13 mouse cellular contexts compared by ENCODE assay signal in the genomic region with DNA sequence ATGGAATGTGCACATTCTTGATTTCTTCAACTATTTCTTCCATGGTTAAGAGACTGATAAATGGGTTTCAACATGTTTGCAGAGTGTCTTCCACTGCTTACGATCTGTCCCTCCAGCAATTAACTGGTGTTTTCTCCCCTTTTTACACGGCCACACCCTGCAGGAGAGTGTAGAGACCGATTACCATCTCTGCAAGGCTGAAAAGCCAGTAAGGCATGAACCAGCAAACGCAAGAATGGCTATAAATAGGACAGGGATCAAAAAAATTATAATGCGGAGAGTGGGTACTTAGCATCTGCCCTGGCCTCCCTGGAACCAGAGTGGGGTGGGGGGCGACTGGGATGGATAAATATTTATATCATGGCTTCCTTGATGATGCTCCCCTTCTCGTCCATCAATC. TPM values are rescaled to one million over a fixed set of nuclear protein-coding genes. Genes with fewer than 3 reads are reported as not detected.
DNase-seq lines count a peak whose midpoint lies in the region; ATAC-seq and TF ChIP-seq lines count a peak whose summit lies in the region.
"Had no signal": no experiment of that assay in that cellular context is flagged by ENCODE, and none has a peak within 500 bp of the region (broad histone marks: within the 10 kb centered on the region; RNA-seq: fewer than 3 reads in every experiment).

No protein-coding gene starts in this region.

- H3K36me3 ChIP-seq in heart, embryonic 15.5 days, result no peaks in the 10 kb centered on the region
- H3K36me3 ChIP-seq in MEL (ENCODE audit: control insufficient read depth in 1 of 2, insufficient read depth in 2 of 2, low read length in 2 of 2), result peaks cover 0 to 24% of the 10 kb centered on the region in 2 experiments; a peak in 2 of 4 replicates
- H3K36me3 ChIP-seq in limb, embryonic 13.5 days, result no peaks in the 10 kb centered on the region
- no peaks in the 10 kb centered on the region for H3K36me3 ChIP-seq in hindbrain, embryonic 10.5 days
- H3K36me3 ChIP-seq in midbrain, embryonic 10.5 days, result no peaks in the 10 kb centered on the region

- H3K27ac ChIP-seq in heart, embryonic 15.5 days, result peak overlapping the region; percentile 58; the same call in 1 of the 2 replicates
- H3K27ac ChIP-seq in MEL (ENCODE audit: control insufficient read depth, low read depth, low read length), result peak overlapping the region; percentile 41; the same call in 1 of the 2 replicates
- peak overlapping the region; percentile 7; the same call in 1 of the 2 replicates for H3K27ac ChIP-seq in limb, embryonic 13.5 days
- H3K27ac ChIP-seq in hindbrain, embryonic 10.5 days, result no peak overlapping the region
- H3K27ac ChIP-seq in midbrain, embryonic 10.5 days (replicated peaks), result no peak overlapping the region

- H3K27me3 ChIP-seq in heart, embryonic 15.5 days, result no peaks in the 10 kb centered on the region
- H3K27me3 ChIP-seq in MEL (ENCODE audit: control insufficient read depth in 1 of 2, insufficient read depth in 2 of 2, low read length in 2 of 2), result peaks cover 0 to under 1% of the 10 kb centered on the region in 2 experiments; a peak in 1 of 4 replicates
- no peaks in the 10 kb centered on the region for H3K27me3 ChIP-seq in limb, embryonic 13.5 days
- H3K27me3 ChIP-seq in hindbrain, embryonic 10.5 days (ENCODE audit: insufficient read depth, poor library complexity, severe bottlenecking), result no peaks in the 10 kb centered on the region
- H3K27me3 ChIP-seq in midbrain, embryonic 10.5 days (ENCODE audit: low read depth, poor library complexity, severe bottlenecking), result 0 out of 2 replicates have a peak, but pooled peaks cover 3% of the 10 kb centered on the region

- peaks cover 35% of the 10 kb centered on the region for H3K4me1 ChIP-seq in heart, embryonic 15.5 days (replicated peaks)
- H3K4me1 ChIP-seq in MEL (ENCODE audit: control insufficient read depth in 1 of 2, insufficient read depth in 2 of 2, low read length in 2 of 2), result peaks cover 8 to 26% of the 10 kb centered on the region in 2 experiments; a peak in 3 of 4 replicates
- H3K4me1 ChIP-seq in limb, embryonic 13.5 days, result peaks cover 43% of the 10 kb centered on the region
- H3K4me1 ChIP-seq in hindbrain, embryonic 10.5 days (replicated peaks), result peaks cover 14% of the 10 kb centered on the region
- peaks cover 14% of the 10 kb centered on the region for H3K4me1 ChIP-seq in midbrain, embryonic 10.5 days

- DNase-seq in heart, postnatal 36 days, result no peak
- peak; percentile 37 for DNase-seq in MEL (ENCODE audit: low read depth, low spot score)
- DNase-seq in MN1 (ENCODE audit: low spot score), result peak; percentile 38
- DNase-seq in hindbrain, embryonic 10.5 days (ENCODE audit: low spot score), result no peak
- no peak for DNase-seq in layer of hippocampus, postnatal 36 days
- no peak for DNase-seq in midbrain, embryonic 10.5 days (ENCODE audit: low spot score)
- DNase-seq: cerebellum, adult 9-11 months; embryo, embryonic 11 days; forebrain, postnatal 0 days; gastrocnemius, postnatal 14 days; thymus, adult 2 months had no signal

- H3K4me2 ChIP-seq in heart, embryonic 15.5 days, result no peak overlapping the region
- H3K4me2 ChIP-seq in limb, embryonic 13.5 days (replicated peaks), result no peak overlapping the region

- no peak for TF ChIP-seq RAD21 in MEL (IDR thresholded peaks at IDR 0.05; ENCODE audit: low read depth, low read length)

- H3K79me2 ChIP-seq in MEL (ENCODE audit: control insufficient read depth, insufficient read depth, low read length, poor library complexity), result peaks cover 13% of the 10 kb centered on the region

- intact Hi-C loops in heart, postnatal 36 days (cut with DNase I), result no loop called here

- 44% methylated on average over 7 of the region's 7 CpGs for WGBS in heart, embryonic 15.5 days
- WGBS in limb, embryonic 13.5 days, result 58% methylated on average over 7 of the region's 7 CpGs
- 72% methylated on average over 7 of the region's 7 CpGs for WGBS in hindbrain, embryonic 10.5 days
- WGBS in midbrain, embryonic 10.5 days, result 78% methylated on average over 7 of the region's 7 CpGs

- ATAC-seq in heart, embryonic 15.5 days (replicated peaks; ENCODE audit: insufficient number of reproducible peaks, insufficient read depth, low FRiP score, low read depth), result no peak
- no peak for ATAC-seq in limb, embryonic 13.5 days (ENCODE audit: low FRiP score, low read depth)
- ATAC-seq: forebrain, postnatal 0 days had no signal

- H3K4me3 ChIP-seq in heart, embryonic 15.5 days, result no peak overlapping the region
- peak overlapping the region; percentile 10 to 46 for H3K4me3 ChIP-seq in MEL (ENCODE audit: control insufficient read depth in 1 of 2, insufficient read depth in 1 of 2, low read depth in 2 of 2, low read length in 2 of 2)
- no peak overlapping the region for H3K4me3 ChIP-seq in limb, embryonic 13.5 days
- H3K4me3 ChIP-seq in hindbrain, embryonic 10.5 days, result no peak overlapping the region
- H3K4me3 ChIP-seq in midbrain, embryonic 10.5 days, result no peak overlapping the region

- H3K9me3 ChIP-seq in heart, embryonic 15.5 days (replicated peaks), result no peaks in the 10 kb centered on the region
- H3K9me3 ChIP-seq in MEL (replicated peaks; ENCODE audit: insufficient read depth, low read length), result no peaks in the 10 kb centered on the region
- no peaks in the 10 kb centered on the region for H3K9me3 ChIP-seq in limb, embryonic 13.5 days
- H3K9me3 ChIP-seq in hindbrain, embryonic 10.5 days, result no peaks in the 10 kb centered on the region
- no peaks in the 10 kb centered on the region for H3K9me3 ChIP-seq in midbrain, embryonic 10.5 days (replicated peaks)

- no peak for TF ChIP-seq POLR2A in MEL (IDR thresholded peaks at IDR 0.05; ENCODE audit: control insufficient read depth in 1 of 2, insufficient read depth in 1 of 2, low read depth in 1 of 2, low read length in 2 of 2, poor library complexity in 1 of 2)

- TF ChIP-seq EP300 in MEL (IDR thresholded peaks at IDR 0.05; ENCODE audit: low read depth in 1 of 2, low read length in 2 of 2), result no peak

- H3K9ac ChIP-seq in heart, embryonic 15.5 days, result no peak overlapping the region
- peak overlapping the region; percentile 36 for H3K9ac ChIP-seq in MEL (ENCODE audit: control insufficient read depth, low read depth, low read length, poor library complexity, severe bottlenecking)
- no peak overlapping the region for H3K9ac ChIP-seq in limb, embryonic 13.5 days
- H3K9ac ChIP-seq: forebrain, postnatal 0 days had no signal

- no peak for TF ChIP-seq CTCF in MEL (IDR thresholded peaks at IDR 0.05 in 2 of 3, conservative IDR thresholded peaks at IDR 0.05 in 1 of 3; ENCODE audit: control insufficient read depth in 1 of 3, insufficient read depth in 1 of 3, low read depth in 2 of 3, low read length in 3 of 3, poor library complexity in 1 of 3, severe bottlenecking in 1 of 3)

TF ChIP-seq in MEL, 35 proteins besides CTCF, POLR2A, EP300 and RAD21 (continues in another document):
- TF ChIP-seq RCOR1 (IDR thresholded peaks at IDR 0.05; ENCODE audit: low read depth, low read length), result no peak
- no peak for TF ChIP-seq ELF1 (IDR thresholded peaks at IDR 0.05; ENCODE audit: low read depth, low read length)
- TF ChIP-seq MYB (IDR thresholded peaks at IDR 0.05; ENCODE audit: low read depth, low read length), result no peak
- no peak for TF ChIP-seq POLR2AphosphoS5 (IDR thresholded peaks at IDR 0.05; ENCODE audit: borderline replicate concordance, low read depth, low read length)
- TF ChIP-seq NELFE (IDR thresholded peaks at IDR 0.05; ENCODE audit: low read depth, low read length), result peak; percentile 8; the same call in 1 of the 2 replicates
- TF ChIP-seq GATA1 (IDR thresholded peaks at IDR 0.05; ENCODE audit: low read depth, low read length), result peak; percentile 51; the same call in 1 of the 2 replicates
- TF ChIP-seq JUND (IDR thresholded peaks at IDR 0.05; ENCODE audit: low read depth, low read length), result no peak
- no peak for TF ChIP-seq SMC3 (IDR thresholded peaks at IDR 0.05; ENCODE audit: low read depth, low read length)
- TF ChIP-seq MYC (IDR thresholded peaks at IDR 0.05; ENCODE audit: low read depth, low read length), result no peak
- no peak for TF ChIP-seq UBTF (IDR thresholded peaks at IDR 0.05; ENCODE audit: borderline replicate concordance, insufficient read depth, low read depth, low read length)
- no peak for TF ChIP-seq ZC3H11A (IDR thresholded peaks at IDR 0.05; ENCODE audit: low read depth, low read length)
- no peak for TF ChIP-seq GABPA (IDR thresholded peaks at IDR 0.05; ENCODE audit: low read depth, low read length)
- no peak for TF ChIP-seq HCFC1 (IDR thresholded peaks at IDR 0.05; ENCODE audit: low read depth, low read length)
- no peak for TF ChIP-seq POLR2AphosphoS2 (IDR thresholded peaks at IDR 0.05; ENCODE audit: low read length)
- TF ChIP-seq ZNF384 (IDR thresholded peaks at IDR 0.05; ENCODE audit: low read depth, low read length), result peak; percentile 39; the same call in 1 of the 2 replicates
- no peak for TF ChIP-seq ZKSCAN1 (IDR thresholded peaks at IDR 0.05; ENCODE audit: low read depth, low read length)
- TF ChIP-seq SIN3A (IDR thresholded peaks at IDR 0.05; ENCODE audit: low read length), result 0 out of 2 replicates have a peak, but pooled peaks have one; percentile 37
- TF ChIP-seq ZMIZ1 (IDR thresholded peaks at IDR 0.05; ENCODE audit: low read depth, low read length), result no peak
- no peak for TF ChIP-seq BHLHE40 (IDR thresholded peaks at IDR 0.05; ENCODE audit: borderline replicate concordance, low read depth, low read length)
- 0 out of 2 replicates have a peak, but pooled peaks have one; percentile 56 for TF ChIP-seq MEF2A (IDR thresholded peaks at IDR 0.05; ENCODE audit: extremely low read depth, insufficient replicate concordance, low read depth, low read length, poor library complexity, severe bottlenecking)
- no peak for TF ChIP-seq USF1 (IDR thresholded peaks at IDR 0.05; ENCODE audit: low read depth, low read length)
- TF ChIP-seq TAL1 (IDR thresholded peaks at IDR 0.05; ENCODE audit: low read length), result no peak
- no peak for TF ChIP-seq CHD1 (IDR thresholded peaks at IDR 0.05; ENCODE audit: low read depth, low read length)
- no peak for TF ChIP-seq NRF1 (IDR thresholded peaks at IDR 0.05; ENCODE audit: insufficient read depth, low read depth, low read length, poor library complexity, severe bottlenecking)

RNA-seq across cellular contexts. Expression of gene Cyth3, which starts 3.7 kb away (rescaled TPM):
- polyA plus RNA-seq in heart, embryonic 15.5 days (2015; fragmentation: Nextera tagmentation; extraction: Ambion mirVana), result 49.9 and 57.6 TPM in 2 replicates
- total RNA-seq in heart, postnatal 36 days (2021), result 10 to 100 TPM; 34.7 to 40.7 TPM
- total RNA-seq in MEL (2012; rRNA removed), result 32.8 and 41.1 TPM in 2 replicates
- polyA plus RNA-seq in MEL (2012; ENCODE audit: insufficient read depth in 1 of 2, insufficient read length in 2 of 2, low read depth in 1 of 2, low replicate concordance in 2 of 2, missing spikeins in 1 of 2), result 10 to 100 TPM in 1 of 2 experiments, not detected in 1; 44.9 TPM
- polyA plus RNA-seq in limb, embryonic 13.5 days (2015; fragmentation: Nextera tagmentation; extraction: Ambion mirVana), result 60.7 and 61.3 TPM in 2 replicates
- polyA plus RNA-seq in hindbrain, embryonic 10.5 days (2016; fragmentation: Nextera tagmentation; extraction: Ambion mirVana), result 33.6 and 36.4 TPM in 2 replicates
- 10 to 100 TPM; 44.2 to 48.6 TPM for total RNA-seq in layer of hippocampus, postnatal 36 days (2021)
- polyA plus RNA-seq in midbrain, embryonic 10.5 days (2016; fragmentation: Nextera tagmentation; extraction: Ambion mirVana), result 28.1 and 31.7 TPM in 2 replicates

Comparison
In these comparisons a context has a peak if more than half of its experiments do, and no peak if none do; other contexts are left out.
1. H3K27ac ChIP-seq: peak in heart, embryonic 15.5 days (single experiment), MEL (single experiment) and limb, embryonic 13.5 days (single experiment); none in hindbrain, embryonic 10.5 days (single experiment) and midbrain, embryonic 10.5 days (single experiment).
2. H3K4me3 ChIP-seq: peak in MEL (2 of 2); none in heart, embryonic 15.5 days (single experiment), limb, embryonic 13.5 days (single experiment), hindbrain, embryonic 10.5 days (single experiment) and midbrain, embryonic 10.5 days (single experiment).
3. DNase-seq: peak in MEL (single experiment) and MN1 (single experiment); none in heart, postnatal 36 days (0 of 2), hindbrain, embryonic 10.5 days (single experiment), layer of hippocampus, postnatal 36 days (0 of 2) and midbrain, embryonic 10.5 days (single experiment).